Mouse (Mus musculus) stomach, postnatal 0 days (tissue): ENCODE data around the gene Taar7b. TPM values are rescaled to one million over a fixed set of nuclear protein-coding genes. Genes with fewer than 3 reads are reported as not detected.

ENCODE experiments used
- ATAC-seq: fragments of 200-750 bp; cut with Nextera tagmentation; 2 replicates; pipeline ENCODE4 v1.8.0; 2017; ENCODE audit not compliant: low FRiP score, low TSS enrichment
- DNase-seq: peaks from one replicate; pipeline ENCODE4 v3.0.0-alpha.2; 2016; ENCODE audit warnings: low spot score
- H3K27ac ChIP-seq: fragments of 300-500 bp; sonication (generic); replicated peaks from 2 replicates; pipeline ENCODE4 v1.5.1; 2014; ENCODE audit warnings: mild to moderate bottlenecking, control low read depth
- H3K27me3 ChIP-seq: fragments of 300-500 bp; sonication (generic); 2 replicates; pipeline ENCODE4 v1.6.1; 2014; ENCODE audit warnings: low read length; ENCODE audit not compliant: control insufficient read depth, insufficient read depth
- H3K36me3 ChIP-seq: fragments of 300-500 bp; sonication (generic); 2 replicates; pipeline ENCODE4 v1.6.1; 2014; ENCODE audit warnings: low read length, mixed read lengths; ENCODE audit not compliant: control insufficient read depth, insufficient read depth
- H3K4me1 ChIP-seq: fragments of 300-500 bp; sonication (generic); replicated peaks from 2 replicates; pipeline ENCODE4 v1.6.1; 2014; ENCODE audit warnings: antibody characterized with exemption; ENCODE audit not compliant: control insufficient read depth, insufficient read depth
- H3K4me2 ChIP-seq: fragments of 300-500 bp; sonication (generic); replicated peaks from 2 replicates; pipeline ENCODE4 v1.6.1; 2014; ENCODE audit warnings: low read depth, mild to moderate bottlenecking, control low read depth, moderate library complexity
- H3K4me3 ChIP-seq: fragments of 300-500 bp; sonication (generic); 2 replicates; pipeline ENCODE4 v1.5.1; 2014; ENCODE audit warnings: low read depth, low read length, control low read depth
- H3K9ac ChIP-seq: fragments of 300-500 bp; sonication (generic); 2 replicates; pipeline ENCODE4 v1.6.1; 2014; ENCODE audit warnings: mild to moderate bottlenecking, low read length, control low read depth, mixed read lengths
- H3K9me3 ChIP-seq: fragments of 300-500 bp; sonication (generic); 2 replicates; pipeline ENCODE4 v1.6.1; 2016; ENCODE audit warnings: low read length; ENCODE audit not compliant: control insufficient read depth
- CTCF ChIP-seq: IDR thresholded peaks from 2 replicates; pipeline ENCODE4 v1.5.1; 2016; ENCODE audit warnings: antibody characterized with exemption, low read depth, mild to moderate bottlenecking, moderate library complexity
- EP300 ChIP-seq: optimal IDR thresholded peaks from 2 replicates; pipeline ENCODE3; 2016; ENCODE audit warnings: antibody characterized with exemption
- WGBS: fragments of 180-500 bp; shearing (Covaris S2); extraction: QIAGEN DNeasy Blood & Tissue Kit; methylation state at CpG from one replicate; pipeline ENCODE4 v1.1.7; 2014; 5-methylcytosine and 5-hydroxymethylcytosine counted together
- polyA plus RNA-seq: library from polyadenylated mRNA; unstranded; fragments of >200 nt; fragmentation: Nextera tagmentation; extraction: Ambion mirVana; gene quantifications from 2 replicates; pipeline ENCODE4 v1.2.1, GENCODE M21; 2015

Gene Taar7b
- polyA plus RNA-seq, 1 experiment from 2014 or later: not detected

DNA sequence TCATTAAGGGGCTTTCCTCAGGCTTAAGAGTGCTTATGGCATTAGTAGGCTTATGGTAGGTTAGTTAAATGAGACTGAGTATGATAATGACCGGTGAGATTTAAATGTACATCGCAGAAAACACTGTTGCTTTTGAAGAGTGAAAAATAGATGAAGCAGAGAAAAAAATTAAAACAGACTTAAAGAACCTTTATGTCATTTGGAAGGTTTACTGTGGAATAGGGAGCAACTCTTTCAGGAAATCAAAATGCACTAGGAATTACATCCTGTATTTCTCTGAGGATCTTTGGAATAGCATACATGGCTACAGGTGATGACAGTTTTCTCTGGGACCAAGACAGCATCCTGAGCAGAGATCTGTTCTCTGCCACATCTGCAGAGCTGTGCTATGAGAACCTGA, 37.6 kb downstream of the Taar7b start, which contains the start of gene Taar7e:
TSS of gene Taar7e (plus strand) at position 301 of the 400 bp plus-strand sequence.
- DNase-seq (no peak), ATAC-seq (no peak)
- no peaks in the 10 kb centered on the region for H3K4me1 ChIP-seq
- no peaks in the 10 kb centered on the region for H3K36me3 ChIP-seq
- no peak within 1 kb of the TSS for H3K4me2 ChIP-seq
- H3K9me3 ChIP-seq: no peaks in the 10 kb centered on the region
- WGBS: 91% methylated on average over 2 of the region's 2 CpGs
- no peak within 1 kb of the TSS for H3K27ac ChIP-seq
- H3K9ac ChIP-seq: no peak within 1 kb of the TSS
- TF ChIP-seq CTCF: no peak
- no peak for TF ChIP-seq EP300
- H3K27me3 ChIP-seq: no peaks in the 10 kb centered on the region
- H3K4me3 ChIP-seq: no peak within 1 kb of the TSS

DNA sequence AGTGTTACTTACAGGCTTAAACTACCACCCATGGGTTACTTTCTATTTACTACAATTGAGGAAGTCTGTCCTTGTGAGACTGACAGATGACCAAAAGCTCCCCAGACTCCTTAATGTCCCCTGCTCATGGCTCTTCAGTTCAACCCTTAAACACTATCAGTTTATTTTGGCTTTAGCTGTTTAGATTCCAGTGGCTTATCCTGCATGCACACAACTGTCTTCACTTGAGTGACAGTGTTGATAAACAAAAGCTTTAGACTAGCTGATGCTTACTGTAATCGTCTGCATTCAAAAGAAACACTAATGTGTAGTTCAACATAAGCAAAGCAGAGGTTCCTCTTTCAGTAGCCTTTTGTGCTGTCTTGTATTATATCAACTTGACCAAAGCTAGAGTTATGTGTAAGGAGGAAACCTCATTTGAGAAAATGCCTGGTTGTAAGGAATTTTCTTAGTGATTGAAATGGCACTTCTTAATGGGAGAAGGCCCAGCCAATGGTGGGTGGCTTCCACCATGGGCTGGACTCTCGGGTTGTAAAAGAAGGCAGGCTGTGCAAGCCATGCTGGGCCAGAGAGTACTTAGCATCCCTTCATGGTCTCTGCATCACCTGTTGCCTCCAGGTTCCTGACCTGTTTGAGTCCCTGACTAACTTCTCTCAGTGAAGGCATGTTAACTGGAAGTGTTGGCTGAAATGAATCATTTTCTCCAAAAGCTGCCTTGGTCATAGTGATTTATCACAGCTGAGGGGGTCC, 40.6 kb downstream of the Taar7b start:
- TF ChIP-seq CTCF (no peak), EP300 (no peak)
- H3K27ac ChIP-seq: no peak overlapping the region
- no peaks in the 10 kb centered on the region for H3K9me3 ChIP-seq
- H3K4me1 ChIP-seq: no peaks in the 10 kb centered on the region
- no peaks in the 10 kb centered on the region for H3K27me3 ChIP-seq
- no peak overlapping the region for H3K4me3 ChIP-seq
- H3K4me2 ChIP-seq: no peak overlapping the region
- no peak for ATAC-seq
- H3K9ac ChIP-seq: no peak overlapping the region
- H3K36me3 ChIP-seq: no peaks in the 10 kb centered on the region
- WGBS: 46% methylated on average over 2 of the region's 2 CpGs
- no peak for DNase-seq

DNA sequence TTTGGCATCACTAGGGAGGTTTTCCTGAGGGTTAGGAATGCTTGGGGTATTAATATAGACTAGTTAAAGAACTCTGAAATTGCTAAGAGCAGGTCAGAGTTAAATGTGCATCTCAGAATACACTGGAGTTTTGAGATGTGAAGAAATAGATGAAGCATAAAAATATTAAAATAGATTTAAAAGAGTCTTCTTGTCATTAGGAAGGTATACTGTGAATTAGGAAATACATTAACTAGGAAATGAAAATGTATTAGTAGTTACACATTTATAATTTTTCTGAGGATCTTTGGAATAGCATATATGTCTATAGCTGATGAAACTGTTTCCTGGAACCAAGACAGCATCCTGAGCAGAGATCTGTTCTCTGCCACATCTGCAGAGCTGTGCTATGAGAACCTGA, 49.5 kb downstream of the Taar7b start, which contains the start of gene Taar7f:
TSS of gene Taar7f (plus strand) at position 301 of the 400 bp plus-strand sequence.
- ATAC-seq: no peak
- no peak within 1 kb of the TSS for H3K4me3 ChIP-seq
- H3K36me3 ChIP-seq: no peaks in the 10 kb centered on the region
- H3K27me3 ChIP-seq: no peaks in the 10 kb centered on the region
- no peak within 1 kb of the TSS for H3K4me2 ChIP-seq
- H3K27ac ChIP-seq: no peak within 1 kb of the TSS
- no peak within 1 kb of the TSS for H3K9ac ChIP-seq
- TF ChIP-seq CTCF (no peak), EP300 (no peak)
- no peaks in the 10 kb centered on the region for H3K4me1 ChIP-seq
- no peaks in the 10 kb centered on the region for H3K9me3 ChIP-seq
- no peak for DNase-seq

Other genes starting within 250 kb of the Taar7b start
- 176 and 215 TPM in 2 replicates for gene Rps12, start 212.7 kb upstream of the Taar7b start, polyA plus RNA-seq
- gene Slc18b1, start 203.0 kb upstream of the Taar7b start, polyA plus RNA-seq: 9.2 and 9.4 TPM in 2 replicates
- 0.46 and 0.57 TPM in 2 replicates for gene Vnn3, start 148.5 kb upstream of the Taar7b start, polyA plus RNA-seq
- gene Vnn1, start 105.3 kb upstream of the Taar7b start, polyA plus RNA-seq: 2.3 and 3.0 TPM in 2 replicates
- gene Taar1, start 79.6 kb upstream of the Taar7b start, polyA plus RNA-seq: not detected in 2 replicates
- gene Taar2, start 61.4 kb upstream of the Taar7b start, polyA plus RNA-seq: not detected in 2 replicates
- not detected in 2 replicates for gene Taar3, start 50.4 kb upstream of the Taar7b start, polyA plus RNA-seq
- 0.10 TPM in 1 of 2 replicates, not detected in the other for gene Taar4, start 39.4 kb upstream of the Taar7b start, polyA plus RNA-seq
- gene Taar5, start 29.2 kb upstream of the Taar7b start, polyA plus RNA-seq: not detected in 2 replicates
- gene Taar6, start 14.3 kb upstream of the Taar7b start, polyA plus RNA-seq: not detected in 2 replicates
- gene Taar7a, start 6.5 kb upstream of the Taar7b start, polyA plus RNA-seq: not detected in 2 replicates
- not detected in 2 replicates for gene Taar7d, start 27.3 kb downstream of the Taar7b start, polyA plus RNA-seq
- not detected in 2 replicates for gene Taar7e, start 37.7 kb downstream of the Taar7b start, polyA plus RNA-seq
- gene Taar7f, start 49.6 kb downstream of the Taar7b start, polyA plus RNA-seq: not detected in 2 replicates
- not detected in 2 replicates for gene Taar8a, start 76.6 kb downstream of the Taar7b start, polyA plus RNA-seq
- not detected in 2 replicates for gene Taar8b, start 92.4 kb downstream of the Taar7b start, polyA plus RNA-seq
- not detected in 2 replicates for gene Taar8c, start 102.0 kb downstream of the Taar7b start, polyA plus RNA-seq
- not detected in 2 replicates for gene Taar9, start 109.6 kb downstream of the Taar7b start, polyA plus RNA-seq
- 73.3 and 82.1 TPM in 2 replicates for gene Stx7, start 149.4 kb downstream of the Taar7b start, polyA plus RNA-seq
- 3.4 and 3.5 TPM in 2 replicates for gene Moxd1, start 223.6 kb downstream of the Taar7b start, polyA plus RNA-seq